Mouse (Mus musculus): ENCODE measurements around the gene Paqr5. TPM values are rescaled to one million over a fixed set of nuclear protein-coding genes. Genes with fewer than 3 reads are reported as not detected.

Paqr5 gene
- polyA plus RNA-seq, 1 experiment from 2014 or later: 0.44 TPM

DNA sequence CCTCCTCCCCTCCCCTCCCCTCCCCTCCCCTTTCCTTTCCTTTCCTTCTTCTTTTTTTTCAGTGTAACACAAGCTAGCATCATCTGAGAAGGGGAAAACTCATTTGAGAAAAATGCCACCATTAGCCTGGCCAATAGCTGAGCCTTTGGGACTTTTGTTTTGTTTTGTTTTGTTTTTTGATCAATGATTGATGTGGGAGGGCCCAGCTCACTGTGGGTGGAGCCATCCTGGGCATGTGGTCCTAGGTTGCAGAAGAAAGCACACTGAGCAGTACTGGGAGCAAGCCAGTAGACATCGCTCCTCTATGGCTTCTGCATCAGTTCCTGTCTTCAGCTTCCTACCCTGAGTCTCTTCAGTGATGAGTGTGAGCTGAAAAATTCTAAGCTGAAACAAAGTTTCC lies 9.2 kb upstream of the Paqr5 start:
- CTCF ChIA-PET: interaction anchor here (1.3 to 2.3 kb wide), 2 partner anchors 15 to 70 kb away, joined by 3 to 7 read pairs; no protein-coding TSS in a partner anchor
- DNase-seq (ENCODE audit: low read depth, low spot score) (no peak), ATAC-seq (no peak)
- in situ Hi-C loops (cut with MboI; ENCODE audit: low pct_unique_long_range_greater_than_20kb): no loop called here
- no peaks in the 10 kb centered on the region for H3K27me3 ChIP-seq
- no peak for TF ChIP-seq CTCF (IDR thresholded peaks at IDR 0.05)
- POLR2A ChIA-PET: no interaction called here

DNA sequence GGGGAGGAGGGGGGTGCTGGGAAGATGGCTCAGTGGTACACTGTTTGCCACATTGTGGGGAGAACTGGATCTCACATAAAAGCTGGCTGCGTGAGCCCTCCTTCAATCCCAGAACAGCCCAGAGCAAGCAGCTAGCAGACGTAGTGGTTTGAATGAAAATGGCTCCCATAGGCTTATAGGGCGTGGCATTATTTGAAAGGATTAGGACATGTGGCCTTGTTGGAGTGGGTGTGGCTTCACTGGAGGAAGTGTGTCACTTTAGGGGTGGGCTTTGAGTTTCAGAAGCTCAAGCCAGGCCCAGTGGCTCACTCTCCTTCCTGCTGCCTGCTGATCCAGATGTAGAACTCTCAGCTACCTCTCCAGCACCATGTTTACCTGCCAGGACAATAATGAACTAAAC lies 5.5 kb upstream of the Paqr5 start:
- DNase-seq (ENCODE audit: low read depth, low spot score): no peak
- in situ Hi-C loops (cut with MboI; ENCODE audit: low pct_unique_long_range_greater_than_20kb): no loop called here
- no peak for TF ChIP-seq CTCF (IDR thresholded peaks at IDR 0.05)
- CTCF ChIA-PET: no interaction called here
- H3K27me3 ChIP-seq: no peaks in the 10 kb centered on the region
- POLR2A ChIA-PET: no interaction called here
- ATAC-seq: no peak

DNA sequence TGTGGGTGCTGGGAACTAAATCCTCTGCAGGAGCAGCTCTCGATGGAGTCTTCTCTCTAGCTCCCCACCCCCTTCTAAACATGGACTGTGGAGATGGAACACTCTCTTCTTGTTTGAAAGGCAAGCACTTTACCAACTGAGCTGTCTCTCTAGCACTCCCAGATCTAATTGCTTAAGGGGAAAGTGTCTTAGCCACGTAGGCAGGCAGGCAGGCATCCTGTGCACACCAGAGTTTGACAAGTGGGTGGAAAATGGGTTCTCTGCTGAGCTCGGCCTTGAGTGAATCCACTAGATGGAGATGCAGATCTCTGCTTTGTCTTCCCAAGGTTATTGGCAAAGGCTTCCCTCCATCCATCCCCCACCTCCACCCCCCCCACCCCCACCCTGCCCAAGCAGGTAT lies 1.4 kb upstream of the Paqr5 start:
- ChIA-PET CTCF (no interaction called here), POLR2A (no interaction called here)
- TF ChIP-seq CTCF (IDR thresholded peaks at IDR 0.05): no peak
- H3K27me3 ChIP-seq: no peaks in the 10 kb centered on the region
- in situ Hi-C loops (cut with MboI; ENCODE audit: low pct_unique_long_range_greater_than_20kb): no loop called here
- DNase-seq (ENCODE audit: low read depth, low spot score): no peak
- no peak for ATAC-seq

DNA sequence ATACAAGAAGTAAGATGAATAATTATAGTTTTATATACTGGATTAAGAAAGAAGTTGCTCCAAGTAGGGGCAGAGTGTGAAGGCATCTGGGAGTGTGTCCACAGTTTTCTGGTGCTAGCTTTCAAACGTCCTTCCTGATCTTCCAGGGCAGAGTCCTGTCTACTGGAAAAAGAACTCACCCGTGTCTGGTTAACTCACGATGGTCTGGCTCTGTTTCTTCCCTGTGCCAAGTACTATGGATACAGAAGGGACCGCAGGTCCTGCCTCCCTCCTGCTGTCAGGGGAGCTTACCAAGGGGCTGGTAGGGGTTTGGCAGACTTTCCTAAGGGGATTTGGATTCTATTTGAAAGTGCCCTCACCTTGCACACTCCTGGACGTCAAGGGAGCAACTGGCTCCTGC lies 1.6 kb downstream of the Paqr5 start:
- ATAC-seq (no peak), DNase-seq (ENCODE audit: low read depth, low spot score) (no peak)
- no peak for TF ChIP-seq CTCF (IDR thresholded peaks at IDR 0.05)
- no peaks in the 10 kb centered on the region for H3K27me3 ChIP-seq
- CTCF ChIA-PET: interaction anchor here (1.7 kb wide), 1 partner anchor 16 kb away, joined by 6 read pairs; no protein-coding TSS in a partner anchor
- POLR2A ChIA-PET: no interaction called here
- in situ Hi-C loops (cut with MboI; ENCODE audit: low pct_unique_long_range_greater_than_20kb): no loop called here

DNA sequence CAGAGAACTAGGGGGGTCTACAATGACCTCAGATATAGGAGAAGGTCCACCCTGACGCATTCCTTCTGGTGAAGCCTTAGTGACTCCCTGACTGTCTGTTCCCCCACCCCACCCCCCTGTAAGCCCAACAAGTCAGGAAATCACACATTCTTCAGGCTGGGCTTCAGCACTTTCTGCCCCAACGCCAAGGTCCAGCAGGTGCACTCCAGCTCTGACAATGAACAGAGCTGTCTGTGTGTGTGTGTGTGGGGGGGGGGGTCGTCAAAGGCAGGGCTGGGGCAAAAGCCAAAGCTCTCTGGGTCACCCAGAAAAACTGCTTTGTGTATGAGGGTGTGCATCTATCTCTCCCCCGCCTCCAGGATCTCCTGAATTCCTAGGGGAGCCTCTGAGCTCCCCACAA lies 2.8 kb downstream of the Paqr5 start:
- no peak for DNase-seq (ENCODE audit: low read depth, low spot score)
- TF ChIP-seq CTCF (IDR thresholded peaks at IDR 0.05): no peak
- no peak for ATAC-seq
- POLR2A ChIA-PET: no interaction called here
- in situ Hi-C loops (cut with MboI; ENCODE audit: low pct_unique_long_range_greater_than_20kb): no loop called here
- no peaks in the 10 kb centered on the region for H3K27me3 ChIP-seq
- CTCF ChIA-PET: interaction anchor here (1.7 kb wide), 1 partner anchor 17 kb away, joined by 6 read pairs; no protein-coding TSS in a partner anchor

DNA sequence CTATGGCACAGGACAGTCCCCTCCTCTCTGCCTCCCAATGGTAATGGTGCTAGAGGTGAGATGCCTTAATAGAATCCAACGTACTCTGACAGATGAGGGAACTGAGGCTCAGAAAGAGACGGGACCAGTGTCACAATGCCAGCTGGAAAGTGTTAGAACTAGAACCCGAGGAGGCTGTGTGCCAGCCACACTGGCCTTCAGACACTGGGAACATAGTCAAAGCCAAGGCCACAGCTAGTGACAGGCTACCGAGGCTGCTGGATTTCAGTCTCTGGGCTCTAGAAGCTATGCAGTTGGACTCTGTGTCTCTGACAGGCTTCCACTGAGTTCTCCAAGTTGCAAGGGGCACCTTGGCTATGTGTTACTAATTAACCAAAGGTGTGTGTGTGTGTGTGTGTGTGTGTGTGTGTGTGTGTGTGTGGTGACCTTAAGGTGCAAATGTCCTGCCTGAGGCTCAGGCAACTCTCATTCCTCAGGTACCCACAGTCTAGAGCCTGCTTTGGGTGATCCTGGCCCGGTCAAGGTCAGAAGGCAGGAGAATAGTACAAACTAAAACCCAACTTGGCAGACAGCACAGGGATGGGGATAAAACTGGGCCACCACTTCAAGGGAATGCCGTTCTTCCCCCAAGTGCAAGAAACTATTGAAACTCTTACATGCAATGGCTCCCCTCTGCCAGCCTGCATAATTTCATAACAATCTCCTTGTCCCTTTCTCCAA lies 3.5 kb downstream of the Paqr5 start:
- H3K27me3 ChIP-seq: no peaks in the 10 kb centered on the region
- CTCF ChIA-PET: no interaction called here
- no peak for TF ChIP-seq CTCF (IDR thresholded peaks at IDR 0.05)
- DNase-seq (ENCODE audit: low read depth, low spot score) (no peak), ATAC-seq (no peak)
- POLR2A ChIA-PET: no interaction called here
- in situ Hi-C loops (cut with MboI; ENCODE audit: low pct_unique_long_range_greater_than_20kb): no loop called here

DNA sequence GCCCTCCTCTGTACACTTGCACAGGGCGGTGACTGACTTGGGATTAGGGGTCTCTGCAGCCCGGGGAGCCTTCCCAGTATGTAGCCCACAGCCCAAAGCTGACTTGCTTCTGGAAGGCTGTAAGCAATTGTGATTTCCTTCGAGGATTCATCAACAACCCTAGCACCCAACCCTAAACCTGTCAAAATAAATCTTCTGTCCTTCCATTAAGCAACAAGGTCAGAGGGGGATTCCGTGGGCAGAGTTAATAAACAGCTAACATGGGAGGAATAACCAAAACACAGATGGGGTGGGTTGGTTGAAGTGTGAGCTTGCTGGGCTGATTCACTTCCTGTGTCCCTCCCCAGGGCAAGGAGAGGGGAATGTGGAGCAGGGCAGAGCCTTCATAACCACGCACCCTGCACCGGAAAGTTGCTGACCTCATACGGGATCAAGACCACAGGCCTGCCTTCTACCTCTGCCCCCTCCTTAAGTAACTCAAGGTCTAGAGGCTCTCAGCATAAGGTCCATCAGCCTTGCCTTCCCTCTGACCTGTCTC lies 5.0 kb downstream of the Paqr5 start:
- ChIA-PET POLR2A (interaction anchor here (1.2 to 1.3 kb wide), 2 partner anchors 8 to 22 kb away, joined by 3 read pairs; no protein-coding TSS in a partner anchor), CTCF (no interaction called here)
- H3K27me3 ChIP-seq: no peaks in the 10 kb centered on the region
- in situ Hi-C loops (cut with MboI; ENCODE audit: low pct_unique_long_range_greater_than_20kb): no loop called here
- DNase-seq (ENCODE audit: low read depth, low spot score) (peak; percentile 85), ATAC-seq (peak; percentile 76)
- no peak for TF ChIP-seq CTCF (IDR thresholded peaks at IDR 0.05)

DNA sequence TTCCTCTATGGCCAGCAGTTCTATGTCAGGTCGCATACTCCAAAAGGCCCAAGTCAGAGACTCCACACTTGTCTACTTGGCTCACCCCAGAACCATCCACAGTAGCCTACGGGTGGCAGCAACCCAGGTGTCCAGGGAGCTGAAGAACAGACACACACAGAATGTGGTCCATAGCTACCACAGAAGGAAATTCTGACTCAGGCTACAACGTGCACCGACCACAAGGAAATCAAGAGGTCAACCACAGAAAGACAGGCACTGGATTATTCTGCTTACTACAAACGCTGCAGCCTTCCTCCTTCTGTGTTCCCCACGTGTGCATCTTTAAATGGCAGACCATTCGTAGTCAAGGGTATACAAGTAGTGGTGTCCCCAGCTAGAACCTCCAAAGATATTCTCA lies 6.4 kb downstream of the Paqr5 start:
- DNase-seq (ENCODE audit: low read depth, low spot score): peak; percentile 51
- no peaks in the 10 kb centered on the region for H3K27me3 ChIP-seq
- no peak for TF ChIP-seq CTCF (IDR thresholded peaks at IDR 0.05)
- in situ Hi-C loops (cut with MboI; ENCODE audit: low pct_unique_long_range_greater_than_20kb): no loop called here
- ChIA-PET CTCF (interaction anchor here (1.5 kb wide), 1 partner anchor 20 kb away, joined by 4 read pairs; no protein-coding TSS in a partner anchor), POLR2A (interaction anchor here (1.3 kb wide), 1 partner anchor 21 kb away, joined by 3 read pairs; no protein-coding TSS in a partner anchor)
- no peak for ATAC-seq

DNA sequence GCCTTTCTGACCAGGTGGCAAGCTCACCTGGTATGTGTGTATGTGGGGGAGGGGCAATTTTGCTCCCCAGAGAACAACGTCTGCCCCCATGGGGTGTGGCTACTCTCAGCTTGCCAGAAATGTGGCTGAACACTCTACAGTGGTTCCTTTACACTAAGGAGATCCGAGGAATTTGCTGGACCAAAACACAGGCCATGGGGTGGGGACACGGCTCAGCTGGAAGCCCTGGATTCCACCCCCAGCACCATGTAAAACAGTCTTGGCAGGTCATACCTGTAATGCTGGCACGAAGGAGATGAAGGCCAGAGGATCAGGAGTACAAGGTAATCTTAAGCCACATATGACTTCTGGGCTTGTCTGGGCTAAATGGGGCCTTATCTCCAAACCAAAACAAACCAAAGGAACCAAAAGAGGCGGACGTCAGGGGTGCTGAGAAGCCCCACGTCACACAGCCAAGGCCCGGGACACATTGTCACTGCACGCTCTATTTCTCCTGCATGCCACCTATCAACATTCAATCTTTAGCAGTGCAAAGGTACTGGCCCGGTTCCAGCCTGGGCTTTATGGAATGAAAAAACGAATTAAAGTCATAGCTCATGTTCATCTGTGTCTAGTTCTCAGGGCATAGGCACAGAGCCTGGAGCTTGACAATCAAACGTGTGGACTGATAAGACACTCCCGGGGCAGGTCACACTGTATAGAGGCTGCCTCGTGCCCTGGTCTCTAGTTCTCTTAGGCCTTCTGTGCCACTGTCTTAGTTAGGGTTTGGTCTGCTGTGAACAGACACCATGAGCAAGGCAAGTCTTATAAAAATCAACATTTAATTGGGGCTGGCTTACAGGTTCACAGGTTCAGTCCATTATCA lies 8.2 kb downstream of the Paqr5 start:
- in situ Hi-C loops (cut with MboI; ENCODE audit: low pct_unique_long_range_greater_than_20kb): no loop called here
- H3K27me3 ChIP-seq: no peaks in the 10 kb centered on the region
- DNase-seq (ENCODE audit: low read depth, low spot score) (no peak), ATAC-seq (no peak)
- ChIA-PET POLR2A (no interaction called here), CTCF (interaction anchor here (1.5 kb wide), 1 partner anchor 22 kb away, joined by 4 read pairs; no protein-coding TSS in a partner anchor)
- no peak for TF ChIP-seq CTCF (IDR thresholded peaks at IDR 0.05)

DNA sequence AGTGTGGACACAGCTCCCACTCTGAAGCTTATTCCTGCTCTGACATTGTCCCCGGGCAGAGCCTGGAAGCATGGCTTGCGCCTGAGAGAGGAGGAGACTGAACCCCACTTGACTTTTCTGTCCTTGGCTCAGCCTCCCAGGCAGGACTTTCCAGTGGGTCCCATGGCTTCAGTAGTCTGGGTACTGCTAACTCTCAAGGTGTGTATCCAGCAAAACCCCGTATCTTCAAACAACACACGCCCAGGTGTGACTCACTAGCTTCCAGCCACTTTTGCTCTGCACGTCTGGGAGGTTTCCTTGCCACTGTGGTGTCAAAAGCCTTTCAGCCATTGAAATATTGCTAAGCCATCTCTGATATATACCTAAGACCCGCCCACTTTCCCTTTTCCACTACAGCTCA lies 9.3 kb downstream of the Paqr5 start:
- ATAC-seq (no peak), DNase-seq (ENCODE audit: low read depth, low spot score) (no peak)
- POLR2A ChIA-PET: interaction anchor here (0.9 kb wide), 1 partner anchor 8 kb away, joined by 3 read pairs; no protein-coding TSS in a partner anchor
- CTCF ChIA-PET: no interaction called here
- TF ChIP-seq CTCF (IDR thresholded peaks at IDR 0.05): no peak
- in situ Hi-C loops (cut with MboI; ENCODE audit: low pct_unique_long_range_greater_than_20kb): no loop called here
- no peaks in the 10 kb centered on the region for H3K27me3 ChIP-seq

DNA sequence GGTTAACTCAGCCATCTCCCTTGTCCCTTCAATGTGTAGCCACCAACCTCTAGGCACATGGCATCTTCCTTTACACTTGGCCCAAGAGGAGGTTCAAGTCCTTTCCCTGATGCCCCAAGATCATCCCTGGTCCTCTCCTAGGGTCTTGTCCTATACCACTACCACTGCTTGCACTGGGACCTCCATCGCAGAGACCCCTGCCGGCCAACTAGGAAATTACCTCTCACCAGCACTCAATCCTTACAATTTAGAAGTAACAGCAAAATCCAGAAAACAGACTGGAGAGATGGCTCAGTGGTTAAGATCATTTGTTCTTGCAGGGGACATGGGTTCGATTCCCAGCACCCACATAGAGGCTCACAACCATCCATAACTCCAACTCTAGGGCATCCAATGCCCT lies 11.2 kb downstream of the Paqr5 start:
- in situ Hi-C loops (cut with MboI; ENCODE audit: low pct_unique_long_range_greater_than_20kb): no loop called here
- CTCF ChIA-PET: interaction anchor here (0.7 kb wide), 1 partner anchor 9 kb away, joined by 3 read pairs; no protein-coding TSS in a partner anchor

More for the DNA sequence above, 11.2 kb downstream of the Paqr5 start:
- H3K27me3 ChIP-seq: no peaks in the 10 kb centered on the region
- no peak for TF ChIP-seq CTCF (IDR thresholded peaks at IDR 0.05)
- POLR2A ChIA-PET: no interaction called here
- DNase-seq (ENCODE audit: low read depth, low spot score) (no peak), ATAC-seq (no peak)
